Mouse (Mus musculus): Measurements from ENCODE around the gene Sema4a.

DNA sequence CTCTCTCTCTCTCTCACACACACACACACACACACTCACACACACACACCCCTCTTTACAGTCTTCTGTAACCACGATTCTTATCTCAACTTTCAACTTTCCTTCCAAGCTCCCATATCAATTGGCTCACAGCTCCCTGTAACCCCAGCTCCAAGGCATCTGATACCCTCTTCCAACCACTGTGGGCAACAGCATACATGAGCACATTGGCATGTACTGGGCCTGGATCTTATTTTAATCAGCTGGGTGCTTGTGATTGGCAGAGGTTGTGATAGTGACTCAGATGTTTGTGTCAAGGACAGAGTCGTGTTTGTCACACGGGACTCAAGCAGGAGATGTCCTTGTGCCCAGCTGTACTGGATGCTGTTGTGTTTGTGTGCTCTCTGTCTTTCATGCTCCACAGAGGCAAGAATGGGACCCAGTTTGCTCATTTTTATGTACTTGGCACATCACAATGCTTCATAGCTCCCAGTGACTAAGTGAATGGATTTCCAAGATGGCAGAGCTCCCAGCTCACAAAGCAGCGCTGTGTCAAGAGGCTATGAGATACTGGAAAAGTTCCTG is 33.6 kb downstream of the Sema4a start:
- TF ChIP-seq EP300 (IDR thresholded peaks at IDR 0.05; ENCODE audit: insufficient read depth, low read depth, low read length): no peak
- no peak for TF ChIP-seq CTCF (IDR thresholded peaks at IDR 0.05; ENCODE audit: low read depth, low read length)
- no peak for TF ChIP-seq POLR2A (IDR thresholded peaks at IDR 0.05; ENCODE audit: insufficient read depth, low read length)
